Mouse (Mus musculus) layer of hippocampus, adult 9-10 months (tissue): ENCODE results near the gene Btbd11.

Experiments
- DNase-seq: peaks from one replicate; pipeline ENCODE4 v3.0.0; 2022; ENCODE audit warnings: low spot score

Btbd11 gene

DNA sequence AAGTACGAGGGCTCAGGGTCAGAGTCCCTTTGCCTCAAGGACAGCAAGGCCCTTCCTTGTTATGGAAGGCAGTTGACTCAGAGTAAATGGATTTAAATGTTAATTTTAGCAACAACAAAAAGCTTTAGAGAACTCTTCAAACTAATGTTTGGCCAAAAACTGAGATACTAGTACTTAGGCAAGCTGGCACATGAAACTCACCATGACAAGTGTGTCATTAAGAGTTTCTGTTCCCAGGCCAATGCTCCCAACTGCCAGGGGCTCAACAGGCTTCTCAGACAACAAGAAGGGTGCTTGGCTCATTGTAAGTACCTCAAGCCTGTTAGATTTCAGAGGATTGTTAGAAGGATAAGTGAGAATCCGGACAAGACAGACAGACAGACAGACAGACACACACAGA lies 204.7 kb downstream of the Btbd11 start:
- DNase-seq: no peak

DNA sequence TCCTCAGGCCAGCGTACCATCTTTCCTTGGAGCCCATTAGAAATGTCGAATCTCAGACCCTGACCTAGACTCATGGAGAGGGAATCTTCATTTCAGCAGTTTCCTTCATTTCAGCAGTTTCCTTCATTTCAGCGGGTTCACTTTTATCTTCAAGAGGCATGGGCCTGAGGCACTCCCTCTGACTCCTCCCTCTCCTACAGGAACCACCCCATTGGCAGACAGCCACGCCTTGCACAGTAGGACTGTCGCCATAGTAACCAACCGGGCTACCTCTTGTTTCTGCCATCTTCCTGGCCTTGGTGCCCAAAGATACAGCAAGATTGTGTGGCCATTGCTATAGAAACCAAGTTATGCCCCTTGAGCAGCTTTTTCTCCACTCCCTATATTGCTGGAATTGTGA lies 205.4 kb downstream of the Btbd11 start:
- no peak for DNase-seq

- DNase-seq: no peak
Observed at GRCm38 (mm10) chr10:85596301-85596700, 209.7 kb downstream of the Btbd11 start.

GRCm38 (mm10) chr10:85598093-85598599 lies 211.5 kb downstream of the Btbd11 start:
- no peak for DNase-seq

GRCm38 (mm10) chr10:85598603-85599542 lies 212.3 kb downstream of the Btbd11 start:
- no peak for DNase-seq

DNA sequence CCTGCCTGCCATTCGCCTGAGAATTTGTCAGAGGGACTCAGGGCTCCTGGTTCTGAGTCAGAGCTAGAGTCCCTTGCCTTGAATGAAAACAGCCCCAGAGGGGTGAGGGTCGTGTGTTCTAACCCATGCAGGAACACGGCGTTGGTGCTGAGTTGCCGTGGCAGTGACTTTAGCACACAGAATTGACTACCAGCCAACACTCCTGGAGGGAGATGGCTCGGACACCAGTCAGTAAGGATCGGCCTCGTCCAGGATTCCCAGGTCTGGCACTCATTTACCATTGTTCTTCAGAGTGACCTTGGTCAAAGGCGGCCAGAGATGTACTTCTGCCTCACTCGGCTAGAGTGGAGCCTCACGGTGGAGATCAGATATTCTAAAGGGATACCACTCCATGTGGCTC lies 215.9 kb downstream of the Btbd11 start:
- DNase-seq: no peak

DNA sequence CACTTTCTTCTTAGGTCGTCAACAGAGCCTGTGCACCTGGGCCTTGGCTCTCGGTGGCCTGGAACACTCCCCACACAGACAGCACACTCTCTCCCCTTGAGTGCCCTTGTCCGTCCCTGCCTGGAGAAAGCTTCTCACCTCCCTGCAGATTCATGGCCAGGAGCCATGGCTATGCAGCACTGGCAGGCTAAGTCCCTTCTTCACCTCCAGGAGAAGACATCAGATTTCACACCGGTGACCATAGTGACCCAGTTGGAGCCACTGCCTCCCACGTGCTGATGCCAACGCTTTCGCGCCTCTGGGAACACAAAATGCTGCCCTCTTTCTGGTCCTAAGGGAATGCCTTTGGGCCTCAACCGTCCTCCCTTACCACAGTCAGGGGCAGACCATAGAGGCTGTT lies 217.9 kb downstream of the Btbd11 start:
- no peak for DNase-seq

DNA sequence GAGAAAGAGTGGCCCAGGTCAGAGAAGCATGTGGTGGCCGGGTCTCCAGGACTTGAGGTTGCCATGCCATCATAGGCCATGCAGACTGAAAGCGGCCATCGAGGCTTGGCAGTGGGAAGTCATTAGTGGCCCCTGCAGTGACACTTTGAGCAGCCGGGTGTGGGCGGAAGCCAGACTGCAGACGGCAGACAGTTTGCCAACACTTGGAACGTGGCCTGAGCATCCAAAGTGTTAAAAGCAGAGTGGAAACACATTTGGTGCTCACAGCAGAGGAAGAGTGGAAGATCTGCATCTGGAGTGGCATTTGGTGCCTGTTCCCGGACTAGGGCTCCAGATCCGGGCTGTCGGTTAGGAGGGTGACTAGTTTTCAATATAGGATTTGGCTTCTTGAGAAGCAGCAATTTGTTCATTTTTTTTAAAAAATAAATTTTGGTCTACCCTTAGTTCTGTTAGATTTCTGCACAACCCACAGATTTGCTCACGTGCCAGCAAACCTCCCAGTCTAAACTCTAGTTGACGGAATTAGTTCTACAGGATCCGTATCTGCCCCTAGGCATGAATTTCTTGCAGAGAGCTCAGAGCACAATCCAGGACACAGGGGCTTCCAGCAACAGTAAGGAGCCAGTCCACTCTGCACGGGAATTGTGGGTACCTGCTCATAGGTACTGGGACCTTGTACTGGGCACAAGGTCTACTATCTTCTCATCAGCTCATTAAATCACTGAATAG lies 222.1 kb downstream of the Btbd11 start:
- peak; percentile 71 for DNase-seq

- no peak for DNase-seq
Observed at GRCm38 (mm10) chr10:85617080-85617479, 230.5 kb downstream of the Btbd11 start.

DNA sequence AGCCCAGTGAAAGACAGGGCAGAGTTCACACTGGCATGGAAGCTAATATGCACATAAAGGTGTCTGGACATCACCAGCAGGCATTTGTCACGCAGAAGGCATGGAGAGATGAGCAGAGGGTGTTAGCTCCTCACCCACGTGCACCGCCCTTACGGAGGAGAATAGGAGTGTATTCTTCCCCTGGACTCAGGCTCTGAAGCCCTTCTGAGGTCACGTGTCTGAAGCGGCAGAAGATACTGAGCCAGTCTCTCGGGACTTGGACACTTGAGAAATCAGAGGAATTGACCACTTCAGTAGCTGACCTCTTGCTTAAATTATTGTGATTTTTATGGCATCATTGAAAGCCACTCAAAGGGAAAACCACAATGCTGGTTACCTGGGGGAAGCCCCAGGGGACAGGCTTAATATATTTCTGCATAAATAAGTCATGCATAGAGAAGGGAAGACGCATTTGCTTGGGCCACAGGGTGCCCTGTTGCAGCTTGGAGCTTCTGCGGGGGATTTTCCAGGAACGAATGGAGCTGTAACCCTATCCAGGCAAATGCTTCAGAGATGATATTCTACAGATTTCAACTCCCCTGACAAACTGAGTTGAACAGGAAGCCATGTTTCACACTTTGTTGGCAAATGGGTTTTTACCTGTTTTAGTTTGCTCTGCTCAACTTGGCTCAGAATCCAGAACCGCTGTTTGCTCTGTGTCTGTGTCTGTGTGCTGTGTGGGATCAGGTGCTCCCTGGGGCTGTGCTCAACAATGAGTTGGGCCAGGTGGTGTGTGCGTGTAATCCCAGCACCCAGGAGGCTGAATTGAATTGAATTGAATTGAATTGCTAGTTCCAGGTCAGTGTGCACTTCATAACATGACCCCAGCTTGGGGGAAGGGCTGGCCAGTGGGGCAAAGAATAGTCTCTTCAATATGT lies 231.1 kb downstream of the Btbd11 start:
- DNase-seq: no peak

- DNase-seq: no peak
Observed at GRCm38 (mm10) chr10:85621067-85621466, 234.5 kb downstream of the Btbd11 start.

GRCm38 (mm10) chr10:85624504-85625169 lies 238.0 kb downstream of the Btbd11 start:
- DNase-seq: peak; percentile 31

DNA sequence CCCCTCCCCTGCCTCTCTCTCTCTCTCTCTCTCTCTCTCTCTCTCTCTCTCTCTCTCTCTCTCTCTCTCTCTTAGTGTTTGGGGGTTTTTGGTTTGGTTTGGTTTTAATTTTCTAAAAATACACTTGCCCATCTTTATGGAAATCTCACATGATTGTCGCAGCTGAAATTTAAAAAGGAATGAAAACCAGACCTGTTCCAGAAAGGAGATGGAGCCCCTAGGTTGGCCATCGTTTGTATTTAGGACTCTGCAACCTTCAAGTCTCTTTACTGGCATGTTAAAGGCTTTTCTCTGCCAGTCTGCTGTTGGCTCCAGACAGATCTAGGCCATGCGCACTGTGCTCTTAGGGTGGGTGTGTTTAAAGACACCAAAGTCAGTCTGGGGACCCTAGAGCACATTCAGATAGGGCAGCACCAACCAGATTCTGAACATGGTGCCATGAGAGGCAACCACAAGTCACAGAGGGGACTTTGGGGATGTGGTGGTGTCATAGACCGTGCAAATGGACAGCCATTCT lies 238.6 kb downstream of the Btbd11 start:
- DNase-seq: no peak

DNA sequence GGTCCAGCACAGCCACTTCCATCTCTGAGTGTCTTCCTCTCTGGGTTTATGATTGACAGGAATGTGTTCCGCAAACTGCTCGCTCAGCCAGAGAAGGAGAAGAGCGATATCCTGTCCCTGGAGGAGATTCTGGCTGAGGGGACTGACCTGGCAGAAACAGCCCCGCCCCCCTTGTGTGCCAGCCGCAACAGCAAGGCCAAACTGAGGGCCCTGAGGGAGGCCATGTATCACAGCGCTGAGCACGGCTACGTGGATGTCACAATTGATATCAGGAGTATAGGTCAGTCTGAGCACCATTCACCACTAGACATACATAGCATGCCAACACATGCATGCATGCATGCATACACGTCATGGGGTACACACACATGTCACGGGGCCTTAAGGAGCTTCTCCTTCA lies 245.4 kb downstream of the Btbd11 start:
- DNase-seq: no peak

- no peak for DNase-seq
Observed at GRCm38 (mm10) chr10:85633577-85633976, 247.0 kb downstream of the Btbd11 start.

- DNase-seq: no peak
Observed at GRCm38 (mm10) chr10:85637580-85637979, 251.0 kb downstream of the Btbd11 start.

GRCm38 (mm10) chr10:85638141-85638540 lies 251.5 kb downstream of the Btbd11 start:
- DNase-seq: no peak

- no peak for DNase-seq
Observed at GRCm38 (mm10) chr10:85639581-85639980, 253.0 kb downstream of the Btbd11 start.

GRCm38 (mm10) chr10:85640408-85640807 lies 253.8 kb downstream of the Btbd11 start:
- no peak for DNase-seq

DNA sequence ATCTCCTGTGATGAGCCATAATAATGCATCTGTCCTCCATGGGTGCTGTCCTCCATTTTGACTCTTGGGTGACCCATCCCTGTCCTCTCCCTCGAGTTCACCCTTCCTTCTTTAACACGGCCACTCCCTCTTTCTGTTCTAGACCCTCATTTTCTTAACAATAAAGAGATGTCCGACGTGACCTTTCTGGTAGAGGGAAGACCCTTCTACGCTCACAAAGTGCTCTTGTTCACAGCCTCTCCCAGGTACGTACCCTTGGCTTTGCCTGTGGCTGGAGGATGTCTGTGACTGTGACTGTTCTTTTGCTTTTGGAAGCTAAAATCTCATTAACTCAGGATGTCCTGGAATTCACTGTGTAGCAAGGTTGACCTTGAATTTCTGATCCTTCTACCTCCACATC lies 258.7 kb downstream of the Btbd11 start:
- DNase-seq: no peak

GRCm38 (mm10) chr10:85651706-85652105 lies 265.1 kb downstream of the Btbd11 start:
- DNase-seq: peak; percentile 35
